Mouse (Mus musculus) intestine, embryonic 14.5 days (tissue): ENCODE results near the gene Invs. TPM values are rescaled to one million over a fixed set of nuclear protein-coding genes. Genes with fewer than 3 reads are reported as not detected.

Source experiments
- ATAC-seq: fragments of 200-750 bp; cut with Nextera tagmentation; replicated peaks from 2 replicates; pipeline ENCODE4 v1.8.0; 2017; ENCODE audit warnings: low read depth, moderate number of reproducible peaks, moderate TSS enrichment, moderate library complexity; ENCODE audit not compliant: low FRiP score, low TSS enrichment
- DNase-seq: peaks from one replicate; pipeline ENCODE4 v3.0.0-alpha.2; 2018; ENCODE audit warnings: low spot score
- H3K27ac ChIP-seq: fragments of 300-500 bp; sonication (generic); 2 replicates; pipeline ENCODE4 v1.5.1; 2014; ENCODE audit warnings: low read depth, mild to moderate bottlenecking, control low read depth
- H3K27me3 ChIP-seq: fragments of 300-500 bp; sonication (generic); replicated peaks from 2 replicates; pipeline ENCODE4 v1.6.1; 2014; ENCODE audit warnings: low read length, control low read depth; ENCODE audit not compliant: control insufficient read depth, insufficient read depth
- H3K36me3 ChIP-seq: fragments of 300-500 bp; sonication (generic); 2 replicates; pipeline ENCODE4 v1.6.1; 2014; ENCODE audit warnings: low read length, control low read depth; ENCODE audit not compliant: control insufficient read depth, insufficient read depth
- H3K4me1 ChIP-seq: fragments of 300-500 bp; sonication (generic); replicated peaks from 2 replicates; pipeline ENCODE4 v1.6.1; 2014; ENCODE audit warnings: low read length, control low read depth, mixed read lengths; ENCODE audit not compliant: control insufficient read depth, insufficient read depth
- H3K4me2 ChIP-seq: fragments of 300-500 bp; sonication (generic); 2 replicates; pipeline ENCODE4 v1.6.1; 2014; ENCODE audit warnings: low read length
- H3K4me3 ChIP-seq: fragments of 300-500 bp; sonication (generic); 2 replicates; pipeline ENCODE4 v1.5.1; 2014; ENCODE audit warnings: low read depth, low read length, control low read depth, mixed read lengths
- H3K9ac ChIP-seq: fragments of 300-500 bp; sonication (generic); 2 replicates; pipeline ENCODE4 v1.6.1; 2014; ENCODE audit warnings: mild to moderate bottlenecking, low read length
- H3K9me3 ChIP-seq: fragments of 300-500 bp; sonication (generic); 2 replicates; pipeline ENCODE4 v1.6.1; 2016; ENCODE audit warnings: low read length, control low read depth; ENCODE audit not compliant: control insufficient read depth
- WGBS: fragments of 180-500 bp; shearing (Covaris S2); extraction: QIAGEN DNeasy Blood & Tissue Kit; methylation state at CpG from one replicate; pipeline ENCODE4 v1.1.7; 2014; 5-methylcytosine and 5-hydroxymethylcytosine counted together
- polyA plus RNA-seq: library from polyadenylated mRNA; unstranded; fragments of >200 nt; fragmentation: Nextera tagmentation; extraction: Ambion mirVana; gene quantifications from 2 replicates; pipeline ENCODE4 v1.2.1, GENCODE M21; 2014

Invs gene
- polyA plus RNA-seq, 1 experiment from 2014 or later, result 8.0 TPM

DNA sequence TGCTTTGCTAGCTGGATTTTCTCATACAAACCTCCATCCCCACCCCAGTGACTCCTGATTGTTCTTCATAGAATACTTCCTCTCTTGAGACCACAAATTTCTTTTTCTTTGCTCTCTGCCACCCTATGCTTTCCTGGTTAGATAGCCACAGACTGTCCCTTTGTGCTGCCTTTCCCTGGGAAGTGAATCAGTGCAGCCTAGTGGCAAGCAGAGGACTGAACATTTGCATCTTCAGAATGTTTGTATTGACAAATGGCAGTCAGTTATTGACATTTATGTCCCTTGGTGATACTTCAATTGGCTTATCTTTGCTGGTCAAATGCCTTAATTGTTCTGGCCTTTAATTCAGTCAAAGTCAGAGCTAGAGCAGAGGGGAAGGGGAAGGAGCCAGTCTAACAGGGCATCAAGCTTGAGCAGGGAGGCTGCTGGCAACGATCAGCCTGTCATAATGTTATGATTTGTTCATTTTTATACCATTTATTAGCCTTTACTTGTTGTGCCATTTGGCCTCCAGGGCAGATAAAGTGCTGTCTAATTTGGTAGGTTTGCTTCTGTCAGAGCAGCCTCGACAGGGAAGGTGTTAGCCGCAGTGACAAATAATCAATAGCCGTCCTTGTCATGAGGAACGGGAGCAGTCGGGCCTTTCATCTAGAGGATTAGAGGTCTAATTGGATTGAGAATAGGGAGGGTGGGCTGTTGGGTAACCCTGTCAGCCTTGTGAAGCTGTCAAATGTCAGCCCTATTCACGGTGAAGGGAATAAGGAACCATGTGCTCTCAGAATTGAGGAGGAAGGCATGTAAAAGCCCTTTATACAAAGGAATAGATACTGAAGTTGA, 55.6 kb downstream of the Invs start:
- DNase-seq, result no peak
- no peak overlapping the region for H3K4me3 ChIP-seq
- no peaks in the 10 kb centered on the region for H3K4me1 ChIP-seq
- no peaks in the 10 kb centered on the region for H3K36me3 ChIP-seq
- H3K27ac ChIP-seq, result no peak overlapping the region
- H3K9me3 ChIP-seq, result no peaks in the 10 kb centered on the region
- H3K9ac ChIP-seq, result no peak overlapping the region
- no peak overlapping the region for H3K4me2 ChIP-seq
- WGBS, result 22% methylated on average over 7 of the region's 7 CpGs
- no peaks in the 10 kb centered on the region for H3K27me3 ChIP-seq
- ATAC-seq, result no peak

DNA sequence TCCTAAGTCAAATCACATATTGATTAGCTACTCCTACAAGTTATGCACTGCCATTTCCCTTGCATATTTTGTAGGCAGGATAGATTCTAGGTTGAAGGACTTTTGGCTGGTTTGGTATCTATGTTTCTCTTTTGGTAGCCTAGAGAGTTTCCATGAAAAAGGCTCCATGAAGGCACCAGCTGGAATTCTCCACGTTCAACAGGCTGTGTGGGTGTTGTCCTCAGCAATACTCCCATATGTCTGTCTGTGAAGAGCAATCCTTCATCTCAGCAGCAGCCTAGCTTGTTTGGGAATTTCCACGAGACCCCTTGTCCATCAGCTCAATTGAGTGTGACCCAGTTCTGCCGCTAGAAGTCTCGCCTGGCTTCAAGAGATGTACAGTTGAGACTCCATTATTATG, 63.1 kb downstream of the Invs start:
- Histone ChIP-seq H3K4me1 (no peaks in the 10 kb centered on the region), H3K4me2 (no peak overlapping the region), H3K4me3 (no peak overlapping the region), H3K36me3 (no peaks in the 10 kb centered on the region), H3K27ac (no peak overlapping the region), H3K27me3 (no peaks in the 10 kb centered on the region), H3K9ac (no peak overlapping the region), H3K9me3 (no peaks in the 10 kb centered on the region)
- DNase-seq, result no peak
- no peak for ATAC-seq
- 75% methylated on average over 4 of the region's 4 CpGs for WGBS

DNA sequence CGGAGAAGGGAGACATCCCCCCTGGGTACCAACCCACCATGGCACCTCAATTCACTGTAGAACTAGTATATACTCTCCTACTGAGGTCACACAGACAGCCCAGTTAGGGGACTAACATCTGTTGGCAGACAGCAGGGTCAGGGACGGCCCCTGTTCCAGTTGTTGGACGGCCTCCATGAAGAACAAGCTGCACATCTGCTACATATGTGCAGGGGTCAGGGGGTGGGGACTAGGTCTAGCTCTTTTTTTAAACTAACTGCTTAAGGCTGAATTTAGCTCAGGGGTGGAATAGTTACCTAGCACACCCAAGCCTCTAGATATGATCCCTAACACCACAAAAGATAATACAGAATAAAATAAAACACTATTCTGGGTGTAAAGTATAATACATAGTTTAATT, 82.8 kb downstream of the Invs start:
- DNase-seq (no peak), ATAC-seq (no peak)
- H3K27me3 ChIP-seq, result no peaks in the 10 kb centered on the region
- no peak overlapping the region for H3K9ac ChIP-seq
- 71% methylated on average over 3 of the region's 3 CpGs for WGBS
- no peaks in the 10 kb centered on the region for H3K36me3 ChIP-seq
- H3K9me3 ChIP-seq, result no peaks in the 10 kb centered on the region
- H3K27ac ChIP-seq, result no peak overlapping the region
- no peak overlapping the region for H3K4me3 ChIP-seq
- no peak overlapping the region for H3K4me2 ChIP-seq
- H3K4me1 ChIP-seq, result no peaks in the 10 kb centered on the region

DNA sequence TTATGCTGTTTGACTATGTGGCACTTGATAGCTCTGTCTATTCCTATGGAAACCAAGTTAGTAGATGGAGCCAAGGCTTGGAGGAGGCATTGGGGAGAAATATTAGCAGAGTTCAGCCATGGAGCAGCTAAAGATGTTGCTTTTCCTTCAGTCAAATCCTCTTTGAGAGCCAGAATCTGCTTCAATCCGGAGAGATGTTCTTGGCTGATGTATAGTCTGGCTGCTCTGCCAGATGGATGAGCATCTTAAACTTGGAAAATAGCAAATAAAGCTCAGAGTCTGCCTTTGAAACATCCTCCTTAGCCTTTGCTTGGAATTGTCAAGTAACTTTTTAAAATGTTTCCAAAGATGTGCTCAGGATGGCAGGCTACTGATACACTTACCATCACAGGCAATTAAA, 91.5 kb downstream of the Invs start:
- Histone ChIP-seq H3K4me1 (no peaks in the 10 kb centered on the region; the same call in 1 of the 2 replicates), H3K27me3 (no peaks in the 10 kb centered on the region), H3K36me3 (no peaks in the 10 kb centered on the region), H3K27ac (no peak overlapping the region), H3K9me3 (no peaks in the 10 kb centered on the region), H3K4me2 (no peak overlapping the region), H3K4me3 (no peak overlapping the region), H3K9ac (no peak overlapping the region)
- 69% methylated on average over 1 of the region's 1 CpGs for WGBS
- ATAC-seq (no peak), DNase-seq (no peak)

DNA sequence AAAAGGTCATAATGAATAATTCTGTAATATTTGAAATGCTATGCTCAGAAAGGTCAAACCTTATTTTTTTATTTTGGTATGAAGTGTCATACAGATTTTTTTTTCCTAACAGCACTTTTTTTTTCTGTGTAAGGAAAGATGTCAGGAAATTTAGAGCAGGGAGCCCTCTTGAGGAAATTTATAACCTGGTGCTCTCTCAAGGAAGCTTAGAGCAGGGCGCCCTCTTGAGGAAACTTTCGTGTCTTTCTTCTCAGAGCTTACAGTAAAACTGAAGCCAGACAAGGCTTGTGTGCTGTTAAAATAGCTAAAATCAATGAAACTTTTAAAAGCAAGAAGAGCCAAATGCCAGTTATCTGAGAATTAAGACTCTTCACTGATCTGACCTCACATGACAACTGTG, 101.4 kb downstream of the Invs start:
- ATAC-seq (no peak), DNase-seq (peak; percentile 78)
- H3K9ac ChIP-seq, result no peak overlapping the region
- no peaks in the 10 kb centered on the region for H3K4me1 ChIP-seq
- H3K36me3 ChIP-seq, result no peaks in the 10 kb centered on the region
- 2% methylated on average over 2 of the region's 2 CpGs for WGBS
- H3K27me3 ChIP-seq, result no peaks in the 10 kb centered on the region
- H3K9me3 ChIP-seq, result no peaks in the 10 kb centered on the region
- no peak overlapping the region for H3K27ac ChIP-seq
- H3K4me3 ChIP-seq, result no peak overlapping the region
- H3K4me2 ChIP-seq, result no peak overlapping the region

DNA sequence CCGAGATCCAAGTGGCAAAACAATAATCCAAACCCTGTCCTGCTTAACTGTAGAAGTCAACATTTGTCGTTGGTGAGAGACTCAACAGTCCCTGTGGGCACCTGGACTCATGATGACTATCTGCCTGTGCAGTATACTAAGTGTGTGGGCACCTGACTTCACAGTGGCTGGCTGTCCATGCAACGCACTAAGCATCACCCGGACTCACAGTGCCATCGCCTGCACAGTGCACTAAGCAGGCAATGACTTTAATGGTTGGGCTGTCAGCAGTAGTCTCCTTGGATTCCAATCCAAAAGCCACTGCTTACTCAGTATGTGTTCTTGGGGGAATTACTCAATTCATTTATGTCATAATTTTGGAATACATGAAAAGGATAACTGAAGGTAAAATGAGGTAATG, 102.9 kb downstream of the Invs start:
- Histone ChIP-seq H3K9ac (no peak overlapping the region), H3K36me3 (no peaks in the 10 kb centered on the region), H3K4me3 (no peak overlapping the region), H3K4me1 (no peaks in the 10 kb centered on the region), H3K27me3 (no peaks in the 10 kb centered on the region), H3K27ac (no peak overlapping the region), H3K4me2 (no peak overlapping the region), H3K9me3 (no peaks in the 10 kb centered on the region)
- WGBS, result 78% methylated on average over 5 of the region's 5 CpGs
- ATAC-seq (no peak), DNase-seq (no peak)

DNA sequence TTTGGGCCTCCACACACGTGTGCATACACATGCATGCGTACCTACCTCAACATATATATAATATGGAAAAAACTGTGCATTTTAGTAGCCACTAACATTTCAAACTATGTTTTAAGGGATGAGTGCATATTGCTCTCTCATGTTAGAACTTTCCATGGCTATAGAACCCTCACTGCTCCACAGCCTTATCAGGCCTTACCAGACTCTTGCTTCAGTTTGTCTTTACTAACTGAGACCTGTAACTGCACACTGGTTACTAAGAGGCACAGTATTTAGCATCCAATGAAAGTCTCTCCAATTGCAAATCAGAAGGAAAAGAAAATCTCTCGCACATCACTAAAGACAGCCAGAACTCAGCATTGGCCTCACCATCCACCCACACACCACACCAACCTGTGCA, 117.4 kb downstream of the Invs start:
- Histone ChIP-seq H3K9ac (no peak overlapping the region), H3K4me3 (no peak overlapping the region), H3K27ac (no peak overlapping the region), H3K27me3 (no peaks in the 10 kb centered on the region), H3K9me3 (no peaks in the 10 kb centered on the region), H3K4me1 (no peaks in the 10 kb centered on the region), H3K4me2 (no peak overlapping the region), H3K36me3 (peaks cover 18% of the 10 kb centered on the region; the same call in 1 of the 2 replicates)
- ATAC-seq (no peak), DNase-seq (no peak)
- WGBS, result 97% methylated on average over 3 of the region's 3 CpGs

DNA sequence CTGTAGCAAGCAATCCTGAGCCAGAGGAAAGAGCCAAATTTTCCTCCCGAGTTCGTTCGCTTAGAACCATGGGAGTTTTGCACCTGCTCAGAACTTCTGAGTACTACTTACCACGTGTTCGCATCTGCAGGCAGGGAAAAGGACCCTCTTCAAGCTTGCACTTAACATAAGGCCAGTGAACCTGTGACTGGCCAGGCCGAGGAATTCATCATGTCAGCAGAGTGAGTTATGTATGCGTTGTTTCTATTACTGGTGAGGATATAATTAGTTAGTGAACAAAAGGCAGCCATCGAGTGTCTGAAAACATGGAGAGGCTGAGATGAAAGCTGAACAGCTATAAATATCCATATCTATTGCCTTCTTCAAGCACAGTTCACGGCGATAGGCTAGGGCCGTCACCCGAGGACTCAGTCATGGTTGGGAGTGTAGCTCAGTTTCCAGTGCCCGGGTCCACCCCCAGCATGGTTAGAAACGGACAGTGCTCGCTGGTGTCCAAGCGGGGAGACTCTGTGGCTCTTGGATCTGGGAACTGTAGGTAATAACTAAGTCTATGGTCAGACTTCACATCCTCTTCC, 123.6 kb downstream of the Invs start:
- DNase-seq (no peak), ATAC-seq (no peak)
- WGBS, result 79% methylated on average over 16 of the region's 16 CpGs

More for the DNA sequence above, 123.6 kb downstream of the Invs start:
- H3K4me3 ChIP-seq, result no peak overlapping the region
- H3K4me2 ChIP-seq, result no peak overlapping the region
- H3K9me3 ChIP-seq, result no peaks in the 10 kb centered on the region
- no peak overlapping the region for H3K9ac ChIP-seq
- H3K36me3 ChIP-seq, result peaks cover 4% of the 10 kb centered on the region; the same call in 1 of the 2 replicates
- no peaks in the 10 kb centered on the region for H3K4me1 ChIP-seq
- no peaks in the 10 kb centered on the region for H3K27me3 ChIP-seq
- no peak overlapping the region for H3K27ac ChIP-seq
